Mouse (Mus musculus): ENCODE results near the gene Btbd3.
"Not testable (repeated sequence)": the region's sequence is repeated elsewhere in the genome, so short reads cannot be mapped to it uniquely, and the experiment has no call there.

Btbd3 gene

DNA sequence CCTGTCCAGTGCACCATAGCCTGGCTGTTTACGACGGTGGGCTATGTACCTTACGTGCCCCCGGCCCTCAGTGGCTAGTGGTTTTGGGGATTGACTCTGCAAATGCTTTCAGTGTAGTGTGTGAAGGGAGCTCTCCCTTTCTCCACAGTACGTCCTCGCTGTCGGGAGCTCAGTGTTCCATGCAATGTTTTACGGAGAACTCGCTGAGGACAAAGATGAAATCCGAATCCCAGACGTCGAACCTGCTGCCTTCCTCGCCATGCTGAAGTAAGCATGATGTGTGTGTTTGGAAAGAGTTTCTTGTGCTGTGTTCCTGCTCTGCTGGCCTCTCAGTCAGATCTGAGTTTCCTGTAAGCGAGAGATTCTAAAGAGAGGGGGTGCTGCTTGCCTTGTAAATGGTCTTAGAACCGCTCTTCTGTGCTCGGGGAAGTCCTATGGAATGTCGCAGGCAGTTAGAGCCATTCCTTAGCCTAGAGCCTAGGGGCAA lies 23.9 kb downstream of the Btbd3 start:
- no peak for DNase-seq

DNA sequence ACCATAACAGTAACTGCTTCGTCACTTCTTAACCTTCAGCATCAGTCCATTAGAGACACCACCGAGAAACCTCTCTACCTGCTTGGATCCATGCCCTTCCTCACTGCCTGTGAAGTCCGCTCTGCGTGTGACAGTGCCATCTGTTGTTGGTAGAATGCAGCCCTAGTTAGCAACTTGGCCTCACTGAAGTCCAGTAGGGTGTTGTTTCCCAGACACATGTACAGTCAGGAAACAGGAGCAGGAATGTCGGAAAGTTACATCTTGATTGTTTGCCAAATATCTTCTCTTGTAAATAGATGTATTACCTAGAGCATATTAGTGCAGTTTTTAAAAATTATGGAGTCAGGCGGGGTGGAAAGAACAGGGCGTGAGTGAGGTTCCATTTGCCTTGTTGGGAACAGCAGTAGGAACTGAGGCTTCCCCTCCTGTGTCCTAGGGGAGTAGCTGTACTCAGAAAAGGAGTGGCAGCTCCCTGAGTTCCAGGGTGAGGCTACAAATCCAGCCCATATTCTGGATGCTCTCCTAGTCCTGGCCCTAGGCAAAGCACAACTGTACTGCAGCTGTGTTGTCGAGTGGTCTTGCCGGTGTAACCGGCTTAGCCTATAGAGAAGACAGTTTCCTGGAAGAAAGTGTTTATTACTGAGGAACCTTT lies 25.3 kb downstream of the Btbd3 start:
- no peak for DNase-seq

DNA sequence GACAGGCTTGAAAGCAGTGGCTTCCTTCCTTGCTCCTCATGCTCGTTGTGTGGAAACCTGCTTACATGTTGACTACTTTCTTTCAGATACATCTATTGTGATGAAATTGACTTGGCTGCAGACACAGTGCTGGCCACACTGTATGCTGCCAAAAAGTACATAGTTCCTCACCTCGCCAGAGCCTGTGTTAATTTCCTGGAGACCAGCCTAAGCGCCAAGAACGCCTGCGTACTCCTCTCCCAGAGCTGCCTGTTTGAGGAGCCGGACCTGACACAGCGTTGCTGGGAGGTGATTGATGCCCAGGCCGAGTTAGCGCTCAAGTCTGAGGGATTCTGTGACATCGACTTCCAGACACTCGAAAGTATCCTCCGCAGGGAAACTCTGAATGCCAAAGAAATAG lies 27.0 kb downstream of the Btbd3 start:
- DNase-seq = no peak

DNA sequence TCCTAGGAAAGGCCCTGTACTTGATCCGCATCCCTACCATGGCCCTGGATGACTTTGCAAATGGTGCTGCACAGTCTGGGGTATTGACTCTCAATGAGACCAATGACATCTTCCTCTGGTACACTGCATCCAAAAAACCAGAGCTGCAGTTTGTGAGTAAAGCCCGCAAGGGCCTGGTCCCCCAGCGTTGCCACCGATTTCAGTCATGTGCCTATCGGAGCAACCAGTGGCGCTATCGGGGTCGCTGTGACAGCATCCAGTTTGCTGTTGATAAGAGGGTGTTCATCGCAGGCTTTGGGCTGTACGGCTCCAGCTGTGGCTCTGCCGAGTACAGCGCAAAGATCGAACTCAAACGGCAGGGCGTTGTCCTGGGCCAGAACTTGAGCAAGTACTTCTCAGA lies 27.5 kb downstream of the Btbd3 start:
- DNase-seq = no peak

DNA sequence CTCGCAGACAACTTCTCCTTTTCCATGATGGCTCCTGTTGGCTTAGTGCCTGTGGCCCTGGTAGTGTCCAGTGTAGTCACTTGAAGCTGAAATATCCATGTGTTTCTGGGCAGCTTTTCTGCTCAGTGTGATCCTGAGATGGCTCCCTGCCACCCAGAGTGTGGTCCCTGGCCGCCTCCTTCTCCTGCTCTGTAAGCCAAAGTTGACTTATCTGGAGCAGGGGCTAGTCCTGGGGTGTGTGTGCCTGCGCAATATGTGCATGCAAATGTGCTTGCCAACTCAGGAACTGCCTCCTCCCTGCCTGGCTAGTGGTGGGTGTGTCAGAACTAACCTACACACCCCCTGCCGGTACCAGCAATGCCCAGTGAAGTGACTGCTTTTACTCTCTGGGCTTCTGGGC lies 29.4 kb downstream of the Btbd3 start:
- DNase-seq = no peak

DNA sequence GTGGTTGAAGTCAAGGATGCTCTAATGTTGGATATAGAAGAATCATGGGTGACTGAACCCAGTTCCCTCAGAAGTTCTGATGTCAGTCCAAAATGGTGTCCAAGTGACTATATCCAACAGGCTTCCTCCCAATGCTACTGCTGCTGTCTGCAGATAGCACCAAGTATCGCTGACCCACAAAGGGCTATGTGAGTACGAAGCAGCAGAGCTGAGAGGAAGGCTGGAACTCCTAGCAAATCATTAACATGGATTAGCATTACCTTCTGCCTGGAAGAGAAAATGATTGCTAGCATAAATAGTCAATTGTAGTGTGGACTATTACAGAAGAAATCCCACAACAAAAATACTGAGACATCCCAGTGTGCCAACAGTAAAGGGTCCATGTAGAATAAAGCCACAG lies 33.8 kb downstream of the Btbd3 start:
- DNase-seq = no peak

DNA sequence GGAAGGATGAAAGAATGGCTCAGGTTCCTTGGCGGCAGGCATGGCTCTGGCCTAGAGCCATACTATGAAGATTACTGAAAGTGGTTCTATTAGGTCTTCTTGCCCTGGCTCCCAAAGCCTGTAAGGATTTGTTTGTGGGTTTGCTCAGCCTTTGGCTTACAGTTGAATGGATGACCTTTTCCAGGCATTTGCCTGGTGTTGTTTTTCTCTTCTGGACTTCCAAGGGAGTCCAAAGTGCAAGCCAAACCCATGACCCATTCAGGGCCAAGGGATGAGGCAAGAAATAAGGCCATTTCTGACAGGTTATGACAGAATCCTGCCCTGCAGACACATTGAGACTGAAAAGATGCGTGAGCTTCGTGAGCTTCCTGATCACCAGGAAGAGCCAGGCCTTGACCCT lies 37.9 kb downstream of the Btbd3 start:
- no peak for DNase-seq

DNA sequence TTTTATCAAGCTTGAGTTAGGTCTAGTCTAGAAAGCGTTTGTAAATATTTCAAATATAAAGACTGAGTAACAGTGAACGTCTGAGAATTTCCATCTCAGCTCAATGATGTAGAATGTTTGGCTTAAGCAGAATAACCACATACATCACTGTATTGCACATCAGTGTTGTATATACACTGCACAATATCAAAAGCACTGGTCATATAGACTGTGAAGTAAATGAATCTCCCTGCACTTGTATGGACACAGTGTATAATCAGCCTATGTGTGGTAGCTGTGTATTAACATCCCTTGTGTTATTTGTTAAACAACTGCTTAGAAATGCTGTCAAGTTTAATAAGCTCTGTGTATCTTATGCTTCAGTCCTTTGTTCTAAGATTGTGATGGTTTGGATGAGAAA lies 49.9 kb downstream of the Btbd3 start:
- DNase-seq = no peak

DNA sequence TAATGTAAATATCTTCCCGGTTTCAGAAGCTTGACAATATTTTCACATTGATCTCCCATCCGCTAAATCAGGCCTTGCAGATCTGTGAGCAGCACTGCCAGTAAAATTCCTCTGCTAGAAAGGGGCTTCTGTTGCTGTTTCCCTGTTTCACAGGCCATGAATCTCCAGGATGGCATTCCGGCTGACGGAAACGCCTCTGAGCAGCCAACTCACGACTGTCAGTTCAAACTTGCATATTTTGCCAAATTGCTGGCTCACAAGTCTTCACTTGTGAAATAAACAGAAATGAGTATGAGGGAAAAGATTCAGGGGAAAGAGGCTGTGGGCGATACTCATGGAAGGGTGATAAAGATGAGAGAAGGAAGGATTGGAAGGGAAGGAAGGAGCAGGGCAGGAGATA lies 59.3 kb downstream of the Btbd3 start:
- DNase-seq = no peak

DNA sequence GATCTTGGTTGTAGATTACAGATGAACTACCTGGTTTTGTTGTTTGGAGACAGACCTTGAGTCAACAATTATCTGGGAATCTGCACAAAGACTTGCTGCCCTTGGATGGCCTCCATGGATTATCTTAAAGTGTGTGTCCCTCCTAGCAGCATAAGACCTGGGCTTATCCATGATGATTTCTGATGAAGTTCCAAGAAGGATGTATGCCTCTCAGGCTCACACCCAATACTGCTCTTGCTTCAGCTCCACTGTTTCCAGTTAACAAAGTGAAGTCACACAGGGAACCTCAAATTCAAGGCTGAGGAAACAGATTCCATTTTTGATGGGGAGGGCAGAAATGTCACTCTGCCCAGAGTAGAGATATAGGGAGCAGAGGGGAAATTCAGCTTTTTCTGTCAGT lies 64.0 kb downstream of the Btbd3 start:
- DNase-seq = no peak

DNA sequence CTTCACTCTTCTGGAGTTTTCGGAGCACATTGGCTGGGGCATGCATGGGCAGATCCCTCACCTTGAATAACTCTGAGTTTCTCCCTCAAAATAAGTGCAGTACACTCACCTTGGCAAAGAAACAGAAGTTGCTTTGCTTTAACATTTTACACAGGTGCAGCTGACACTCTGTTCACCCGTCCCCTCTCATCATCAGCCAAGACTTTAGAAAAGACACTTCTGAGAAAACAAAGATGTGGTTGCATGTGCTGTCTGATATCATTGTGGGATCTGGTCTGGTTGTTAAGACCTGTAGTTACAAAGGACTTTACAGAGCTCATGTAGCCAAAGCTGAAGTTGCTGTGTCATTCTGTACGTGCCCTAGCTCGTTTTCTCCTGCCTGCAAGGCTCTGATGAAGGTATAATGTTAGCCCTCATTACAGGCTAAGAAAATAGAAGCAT lies 64.7 kb downstream of the Btbd3 start:
- no peak for DNase-seq

DNA sequence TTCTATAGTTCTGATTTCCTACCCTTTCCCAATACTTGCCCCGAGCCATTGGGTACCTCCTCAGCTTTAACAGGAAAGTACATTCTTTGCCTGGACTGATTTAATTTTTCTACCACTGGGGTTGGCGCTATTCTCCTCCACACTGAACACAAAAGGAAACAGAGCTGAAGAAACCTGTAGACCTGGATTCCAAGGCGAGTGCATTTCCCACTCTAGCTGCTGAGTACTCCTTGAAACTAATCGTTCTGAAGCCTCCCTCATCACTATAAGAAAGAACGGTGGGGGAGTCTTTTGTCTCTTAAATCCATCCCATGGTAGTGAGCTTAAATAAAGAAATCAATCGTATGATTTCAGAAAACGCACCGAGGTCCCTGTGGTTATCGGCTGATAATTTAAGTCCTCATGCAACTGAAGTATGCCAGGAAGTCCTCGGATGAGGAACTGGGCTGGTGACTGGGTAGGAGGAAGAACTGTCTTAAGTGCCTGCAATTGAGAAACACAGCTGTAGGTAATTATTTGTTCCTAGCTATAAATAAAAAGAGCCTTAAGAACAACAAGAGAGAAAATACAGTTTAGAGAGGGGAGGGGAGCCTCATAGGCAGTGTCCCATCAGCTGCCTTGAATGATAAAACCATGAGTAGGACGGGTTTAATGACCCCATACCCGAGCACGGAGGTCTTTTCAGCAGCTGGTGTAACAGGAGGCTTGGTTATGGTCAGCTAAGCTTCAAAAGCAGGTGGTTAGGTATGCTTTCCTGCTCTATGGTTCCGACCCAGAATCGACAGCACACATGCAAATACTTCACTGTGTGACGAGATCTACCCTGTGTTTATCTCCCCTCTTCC lies 66.1 kb downstream of the Btbd3 start:
- no peak for DNase-seq

DNA sequence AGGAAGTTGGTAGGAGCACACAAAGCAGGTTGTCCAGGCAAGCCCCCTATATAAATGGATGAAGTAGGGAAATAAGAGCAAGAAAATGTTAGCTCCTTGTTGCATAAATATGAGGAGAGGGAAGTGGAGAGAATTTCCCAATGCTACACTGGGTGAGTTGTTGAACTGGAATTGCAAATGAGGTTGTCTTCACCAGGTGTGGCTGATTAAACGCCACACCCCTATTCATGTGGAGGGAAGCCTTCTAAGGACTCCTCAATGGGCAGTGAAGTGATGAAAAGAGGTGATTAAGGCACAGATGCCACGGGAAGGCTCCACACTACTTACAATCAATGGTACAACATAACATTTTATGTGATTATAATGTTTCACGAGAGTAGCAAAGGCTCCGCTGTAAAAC lies 70.0 kb downstream of the Btbd3 start:
- no peak for DNase-seq

DNA sequence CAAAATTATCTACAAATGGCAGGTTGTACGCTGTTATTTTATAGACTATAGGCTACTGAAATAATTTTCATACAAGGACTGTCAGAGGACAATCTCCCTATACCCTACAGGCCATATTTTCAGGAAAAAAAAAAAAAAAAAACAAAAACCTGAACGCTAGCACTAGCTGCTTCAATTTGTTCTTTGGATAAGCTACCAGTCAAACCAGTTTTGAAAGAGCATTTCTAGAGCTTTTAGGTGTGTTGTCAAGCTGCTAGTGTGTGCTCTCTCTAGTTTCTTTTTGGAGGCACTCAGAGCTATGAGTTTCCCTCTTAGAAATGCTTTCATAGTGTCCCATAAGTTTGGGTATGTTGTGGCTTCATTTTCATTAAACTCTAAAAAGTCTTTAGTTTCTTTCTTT lies 77.8 kb downstream of the Btbd3 start:
- DNase-seq = not testable (repeated sequence)

DNA sequence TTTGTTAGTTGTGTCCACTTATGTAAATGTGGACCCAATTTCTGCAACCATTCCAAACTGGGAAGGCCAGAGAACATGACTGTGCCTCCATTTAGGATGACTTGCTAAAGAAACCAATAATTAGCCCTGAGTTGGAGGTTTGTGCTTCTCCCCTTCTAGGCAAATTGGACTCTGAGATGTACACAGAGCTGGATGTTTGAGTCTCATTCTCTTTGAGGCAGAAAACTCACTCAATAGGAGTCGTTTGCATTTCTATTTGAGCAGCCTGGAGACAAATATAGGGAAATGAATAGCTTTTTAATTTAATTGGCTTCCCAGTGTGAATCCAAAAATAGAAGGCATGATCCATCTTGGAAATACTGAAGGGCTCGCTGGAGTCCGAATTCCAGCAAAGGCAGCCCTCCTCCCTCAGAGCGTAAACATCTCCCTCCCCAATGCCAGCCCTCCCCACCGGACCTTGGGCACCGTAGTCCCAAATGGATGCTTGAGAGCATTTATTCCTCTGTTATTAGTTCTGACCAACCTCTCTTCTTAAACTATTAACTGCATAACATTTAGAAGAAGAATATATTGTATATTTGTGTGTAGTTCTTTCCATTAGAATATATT lies 81.6 kb downstream of the Btbd3 start:
- DNase-seq = no peak

DNA sequence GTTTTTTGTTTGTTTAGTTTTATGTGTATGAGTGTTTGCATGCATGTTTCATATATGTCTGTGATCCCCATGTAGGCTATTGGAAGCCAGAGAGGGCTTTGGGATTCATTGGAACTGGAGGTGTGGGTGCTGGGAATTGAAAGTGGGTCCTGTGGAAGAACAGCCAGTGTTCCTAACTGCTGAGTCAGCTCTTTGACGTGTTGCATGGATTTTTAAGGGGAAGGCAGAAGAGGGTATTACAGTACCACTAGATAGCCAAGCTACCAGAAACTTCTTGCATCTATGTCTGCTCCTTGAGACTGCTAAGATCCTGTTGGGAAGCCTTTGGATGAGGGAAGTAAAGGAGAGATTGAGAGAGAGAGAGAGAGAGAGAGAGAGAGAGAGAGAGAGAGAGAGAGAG lies 82.2 kb downstream of the Btbd3 start:
- no peak for DNase-seq

DNA sequence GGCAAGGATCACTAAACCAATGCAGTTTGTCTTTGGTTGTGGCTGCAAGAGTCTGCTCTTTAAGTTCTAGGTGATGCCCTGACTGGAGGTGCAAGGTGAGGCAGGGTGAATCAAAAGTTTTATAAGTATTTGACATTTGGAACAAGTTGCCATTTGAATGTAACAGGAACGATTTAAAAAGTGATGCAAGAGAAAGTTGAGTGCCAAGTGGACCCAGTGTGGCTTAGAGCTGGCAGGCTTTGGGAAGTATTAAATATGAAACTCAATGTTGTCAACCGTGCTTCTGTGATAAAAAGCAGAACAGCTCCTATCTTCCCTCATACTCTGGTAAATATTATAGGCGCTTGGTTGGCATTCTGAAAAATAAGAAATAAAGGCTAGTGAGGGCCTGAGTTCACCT lies 99.0 kb downstream of the Btbd3 start:
- no peak for DNase-seq

DNA sequence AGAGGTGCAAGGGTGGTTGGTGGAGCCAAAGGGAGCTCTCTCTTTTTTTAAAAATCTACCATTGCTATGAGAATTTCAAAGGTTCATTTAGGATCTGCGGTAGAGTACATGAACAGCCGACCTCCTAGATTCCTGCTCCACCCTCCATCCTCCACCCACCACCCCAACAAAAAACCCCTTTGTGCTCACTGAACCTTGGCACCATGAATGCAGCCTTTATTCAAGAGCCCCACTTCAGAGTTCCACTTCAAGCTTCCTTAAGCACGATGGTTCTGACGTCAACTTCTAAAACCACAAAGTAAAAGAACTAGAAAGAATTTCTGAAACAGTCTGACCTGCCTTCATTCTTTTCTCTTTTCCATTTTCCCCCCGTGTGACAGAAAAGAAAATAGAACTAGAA lies 106.1 kb downstream of the Btbd3 start:
- DNase-seq = no peak

DNA sequence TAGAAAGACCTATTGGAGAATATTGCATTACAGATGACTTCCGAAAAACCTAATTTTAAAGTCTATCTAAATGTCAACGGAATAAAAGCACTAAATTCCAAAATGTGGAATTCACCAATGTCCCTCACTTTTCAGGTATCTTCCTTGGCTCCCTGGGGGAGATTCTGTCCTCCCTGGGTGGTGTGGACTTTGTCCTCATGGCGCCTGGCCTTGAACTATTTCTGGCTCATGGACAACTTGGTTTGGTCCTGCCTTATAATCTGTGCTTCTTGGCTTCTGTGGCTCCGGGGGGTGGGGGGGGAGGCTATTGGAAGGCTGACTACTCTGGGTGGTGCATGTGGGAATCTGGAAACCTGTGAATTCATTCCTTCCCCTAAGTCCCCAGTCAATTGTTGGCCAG lies 109.0 kb downstream of the Btbd3 start:
- DNase-seq = no peak

DNA sequence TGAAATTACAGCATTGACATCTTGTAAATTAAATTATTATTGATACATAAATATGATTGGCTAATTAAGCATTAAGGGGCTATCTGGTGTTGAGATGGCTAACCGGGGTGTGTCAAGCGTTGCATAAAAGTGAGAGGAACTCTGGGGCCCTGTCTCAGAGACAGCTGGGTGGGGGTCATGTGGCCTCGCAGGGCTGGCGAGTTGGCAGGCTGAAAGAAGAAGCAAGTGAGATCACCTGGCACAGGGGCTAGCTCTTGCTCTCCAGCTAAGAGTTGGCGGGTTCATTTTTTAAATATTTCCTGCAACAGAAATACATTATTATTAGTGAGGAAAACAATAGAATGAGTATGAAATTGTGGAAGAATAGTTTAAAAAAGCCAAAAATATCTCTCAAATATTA lies 118.2 kb downstream of the Btbd3 start:
- no peak for DNase-seq

DNA sequence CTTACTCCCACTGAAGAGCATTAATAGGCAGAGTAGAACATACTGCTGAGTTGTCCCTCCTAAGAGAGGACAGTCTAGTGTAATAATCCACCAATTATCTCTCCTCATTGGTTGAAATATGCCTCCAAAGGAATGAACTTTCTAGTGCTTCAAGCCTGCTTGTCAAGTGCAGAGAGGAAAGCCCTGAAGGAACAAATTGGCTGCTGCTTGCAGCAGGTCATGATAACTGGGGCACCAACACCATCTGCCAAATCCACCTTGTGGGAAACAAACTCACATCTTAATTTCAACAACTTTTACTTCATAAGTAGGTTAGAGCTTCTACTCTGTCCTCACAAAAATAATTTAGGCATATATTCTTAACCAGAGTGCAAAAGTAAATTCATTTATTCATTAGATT lies 122.5 kb downstream of the Btbd3 start:
- DNase-seq = no peak

DNA sequence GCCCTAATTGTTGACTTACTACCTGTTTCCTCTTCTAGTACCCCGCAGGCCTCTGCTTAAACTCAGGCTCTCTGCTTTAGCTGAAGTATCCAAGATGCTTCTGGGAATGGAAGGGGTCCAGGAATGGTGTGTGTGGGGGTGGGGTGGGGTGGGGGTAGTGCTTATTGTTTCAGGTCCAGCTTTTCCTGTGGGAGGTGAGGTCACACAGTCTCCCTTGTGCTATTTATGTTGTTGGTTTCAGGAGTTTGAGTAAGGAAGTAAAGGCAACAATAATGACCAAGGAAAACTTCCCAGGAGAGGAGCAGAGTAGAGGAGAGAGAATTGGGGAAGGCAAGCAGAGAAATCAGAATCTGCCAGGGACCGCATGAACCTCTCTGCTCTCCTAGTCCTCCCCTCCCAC lies 128.4 kb downstream of the Btbd3 start:
- no peak for DNase-seq

DNA sequence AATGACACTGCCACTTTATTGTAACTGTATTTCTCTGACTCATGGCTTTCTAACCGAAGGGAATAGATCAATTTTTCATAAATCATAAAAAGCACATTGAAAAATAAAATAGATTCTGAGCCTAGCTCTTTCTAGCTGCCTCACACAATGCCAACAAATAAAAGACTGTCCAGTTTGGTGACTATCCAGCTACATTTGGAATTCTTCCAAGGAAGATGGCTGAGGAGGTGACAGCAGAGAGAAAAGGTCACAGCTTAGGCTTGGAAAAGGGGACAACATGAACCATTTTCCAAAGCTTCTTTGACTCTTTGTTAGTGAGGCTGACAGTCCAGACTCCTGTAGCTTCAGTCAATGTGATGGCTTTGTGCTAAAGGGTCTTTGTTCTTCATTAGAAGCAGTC lies 132.2 kb downstream of the Btbd3 start:
- no peak for DNase-seq

DNA sequence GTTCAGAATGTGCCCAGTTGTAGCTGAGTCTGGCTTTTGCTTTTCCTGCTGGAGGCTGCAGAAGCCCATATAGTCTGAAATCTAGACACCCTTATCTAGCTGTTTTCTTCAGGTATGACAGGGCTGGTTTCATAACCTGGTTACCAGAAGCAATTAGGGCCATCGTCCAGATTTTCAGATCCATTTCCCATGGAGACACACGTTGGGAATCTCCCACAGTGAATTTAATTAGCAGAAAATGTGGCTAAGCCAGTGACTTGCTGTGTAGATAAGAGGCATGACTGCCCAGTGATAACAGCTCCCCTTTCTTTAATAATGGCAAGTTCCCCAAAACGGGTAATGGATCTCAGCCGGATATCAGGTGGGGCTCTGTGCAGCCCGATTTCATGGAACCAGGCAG lies 146.7 kb downstream of the Btbd3 start:
- no peak for DNase-seq

Data from B cell, adult 2 months (primary cell).